Mouse (Mus musculus) ZHBTc4 (cell line): ENCODE data around the gene Ncapd2.

Source experiments
- DNase-seq: peaks from one replicate; pipeline ENCODE4 v3.0.0-alpha.2; 2011; ENCODE audit warnings: low read depth, low spot score

Gene Ncapd2

DNA sequence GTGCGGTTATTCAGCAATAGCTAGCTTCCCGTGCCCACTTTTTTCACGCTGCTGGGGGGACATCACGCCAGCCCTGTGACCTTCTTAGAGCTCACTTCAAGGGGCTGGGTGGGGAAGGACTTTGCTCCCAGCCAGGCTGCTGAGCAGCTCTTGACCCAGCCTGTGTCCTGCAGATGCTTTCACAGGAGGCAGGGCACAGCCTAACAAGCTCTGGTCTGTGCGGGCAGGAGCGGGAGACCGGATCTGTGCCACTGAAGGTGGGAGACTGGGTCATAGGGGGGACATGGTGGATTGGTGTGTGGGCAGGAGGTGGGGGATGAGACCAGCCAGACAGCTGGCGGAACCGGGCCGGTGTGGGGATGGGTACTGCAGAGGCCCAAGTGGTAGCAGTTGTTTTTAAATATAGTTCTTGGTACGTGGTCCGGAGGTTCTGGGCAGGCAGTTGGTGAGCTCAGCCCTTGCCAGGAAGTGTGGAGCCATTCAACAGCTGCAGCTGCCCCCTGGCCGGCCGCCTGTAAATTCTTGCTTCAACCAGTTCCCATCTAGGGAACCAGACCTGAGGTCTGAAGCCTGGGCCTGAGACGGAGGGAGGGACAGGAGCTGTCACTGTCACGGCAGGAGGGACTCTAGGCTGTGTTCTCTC is 42.5 kb downstream of the Ncapd2 start:
- peak; percentile 51 for DNase-seq

DNA sequence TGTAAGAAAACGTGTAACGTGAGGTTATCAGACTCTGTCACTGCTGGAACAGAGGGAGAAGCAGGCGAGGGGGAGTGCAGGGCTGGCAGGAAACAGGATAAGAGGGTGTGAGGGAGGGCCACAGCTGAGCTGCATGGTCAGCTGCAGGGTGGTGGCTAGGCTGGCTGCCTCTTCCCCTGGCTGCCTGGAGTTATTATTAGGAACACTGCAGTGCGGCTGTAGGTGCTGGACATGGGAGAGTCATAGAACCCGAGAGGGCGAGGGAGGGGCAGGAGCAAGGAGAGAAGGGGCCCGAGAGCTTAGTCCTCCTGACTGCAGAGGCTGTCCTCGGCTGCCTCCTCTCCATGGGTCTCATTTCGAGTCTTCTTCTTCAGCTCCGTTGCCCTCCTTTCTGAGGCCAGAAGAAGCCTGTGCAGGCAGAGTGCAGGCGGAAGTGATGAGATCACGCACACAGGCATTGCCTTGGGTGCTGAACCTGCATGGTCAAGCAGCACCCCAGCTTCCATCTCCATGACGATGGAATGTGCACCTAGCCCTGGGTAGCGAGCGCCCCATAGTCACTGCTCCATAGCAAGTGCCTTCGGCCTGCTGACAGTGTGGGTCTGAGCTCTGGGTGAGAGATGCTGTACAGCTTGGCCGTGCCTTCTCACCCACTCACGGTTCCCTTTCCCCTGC is 43.1 kb downstream of the Ncapd2 start:
- DNase-seq, result no peak

DNA sequence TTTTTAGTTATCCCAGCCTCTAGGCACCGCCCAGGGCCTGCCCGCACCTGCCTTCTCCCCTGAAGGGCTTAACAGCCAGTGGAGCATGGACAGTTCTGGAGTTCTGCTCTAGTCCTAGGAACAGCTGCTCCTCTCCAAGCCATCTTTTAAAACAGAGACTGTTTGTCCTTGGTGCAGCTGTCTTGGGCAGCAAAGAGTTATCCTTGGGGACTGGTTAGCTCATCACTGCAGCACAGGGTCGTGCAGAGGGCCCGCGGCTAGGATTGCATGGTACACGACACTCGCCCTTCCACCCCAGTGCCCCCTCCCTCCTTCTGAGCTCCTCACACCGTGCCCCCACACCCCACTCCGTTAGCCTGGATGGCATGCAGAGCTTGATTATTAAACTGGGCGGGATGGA is 44.2 kb downstream of the Ncapd2 start:
- DNase-seq, result no peak

DNA sequence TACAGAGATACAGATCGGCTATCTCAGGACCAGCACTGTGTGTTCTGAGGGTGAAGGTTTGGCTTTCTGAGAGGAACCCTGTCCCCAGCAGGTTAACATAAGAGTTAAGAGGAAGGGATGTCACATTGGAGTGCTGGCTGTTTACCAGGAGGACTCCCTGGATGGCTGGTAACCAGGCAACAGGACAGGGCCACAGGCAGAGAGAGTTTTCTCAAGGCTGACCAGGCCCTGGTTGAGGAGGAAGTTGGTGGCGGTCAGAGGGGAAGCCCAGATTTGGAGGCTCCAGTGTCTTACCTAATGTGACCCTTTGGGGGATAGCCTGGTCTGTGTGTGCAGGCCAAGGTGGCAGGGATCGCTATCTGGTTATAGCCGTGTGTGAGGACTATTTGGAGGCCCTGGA is 44.7 kb downstream of the Ncapd2 start:
- no peak for DNase-seq

DNA sequence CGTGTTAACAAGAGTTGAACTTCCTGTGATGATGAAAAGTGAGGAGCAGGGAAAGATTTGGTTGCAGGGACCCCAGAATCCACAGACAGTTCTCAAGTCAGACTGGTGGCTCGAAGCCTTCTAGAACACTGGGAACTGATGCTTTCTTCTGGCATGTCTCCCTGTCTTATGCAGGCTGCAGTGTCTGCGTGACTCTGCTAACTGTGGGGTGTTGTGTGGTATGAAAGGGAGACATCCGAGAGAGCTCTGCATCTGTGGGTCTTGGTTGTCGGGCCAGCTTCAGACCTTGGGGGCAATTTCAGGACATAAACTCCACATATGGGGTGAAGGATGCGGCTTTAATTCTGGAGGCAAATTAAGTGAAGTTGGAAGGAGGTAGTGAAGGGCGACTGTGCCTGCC is 45.4 kb downstream of the Ncapd2 start:
- DNase-seq, result no peak

DNA sequence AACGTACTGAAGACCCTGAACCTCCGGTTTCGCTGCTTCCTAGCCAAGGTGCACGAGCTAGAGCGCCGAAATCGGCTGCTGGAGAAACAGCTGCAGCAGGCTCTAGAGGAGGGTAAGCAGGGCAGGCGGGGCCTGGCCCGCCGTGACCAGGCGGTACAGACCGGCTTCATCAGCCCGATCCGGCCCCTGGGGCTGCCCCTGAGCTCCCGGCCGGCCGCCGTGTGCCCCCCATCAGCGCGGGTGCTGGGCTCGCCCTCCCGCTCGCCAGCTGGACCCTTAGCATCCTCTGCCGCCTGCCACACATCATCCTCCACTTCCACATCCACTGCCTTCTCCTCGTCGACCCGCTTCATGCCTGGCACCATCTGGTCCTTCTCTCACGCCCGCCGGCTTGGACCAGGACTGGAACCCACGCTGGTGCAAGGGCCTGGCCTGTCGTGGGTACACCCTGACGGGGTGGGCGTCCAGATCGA is 46.0 kb downstream of the Ncapd2 start:
- no peak for DNase-seq

DNA sequence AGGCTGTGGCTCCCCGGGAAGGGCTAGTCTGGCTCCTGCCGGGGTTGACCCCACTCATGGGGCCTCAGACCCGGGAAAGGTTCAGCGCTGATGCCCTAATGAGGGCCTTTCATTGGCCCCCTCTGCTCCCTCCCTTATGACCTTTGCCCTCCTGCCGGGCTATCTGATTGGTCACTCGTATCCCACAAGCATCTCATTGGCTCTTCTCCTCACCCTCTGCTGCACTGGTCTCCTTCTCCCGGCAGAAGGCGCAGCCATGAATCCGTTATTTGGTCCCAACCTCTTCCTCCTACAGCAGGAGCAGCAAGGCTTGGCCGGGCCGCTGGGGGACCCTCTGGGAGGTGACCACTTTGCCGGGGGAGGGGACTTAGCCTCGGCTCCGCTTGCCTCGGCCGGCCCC is 46.5 kb downstream of the Ncapd2 start, which contains the start of gene Iffo1:
TSS of gene Iffo1 (plus strand) at position 241 of the 400 bp plus-strand sequence.
- peak; percentile 96 for DNase-seq

DNA sequence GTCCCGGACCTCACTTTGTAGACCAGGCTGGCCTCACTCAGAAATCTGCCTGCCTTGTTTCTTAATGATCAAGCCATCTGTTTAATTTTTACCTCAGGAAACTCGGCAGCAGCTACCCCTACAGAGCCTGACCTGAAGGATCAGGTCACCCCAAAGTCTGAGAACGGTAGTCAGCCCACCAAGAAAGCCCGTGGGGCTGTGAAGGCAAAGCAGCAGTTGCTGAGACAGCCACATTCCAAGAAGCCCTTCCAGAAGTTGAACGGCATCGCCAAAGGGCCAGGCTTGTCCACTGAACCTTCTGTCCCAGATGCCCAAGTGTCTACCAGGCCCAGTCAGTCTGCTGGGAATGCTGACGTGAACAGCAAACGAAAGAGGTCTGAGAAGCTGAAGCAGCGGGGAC is 47.6 kb downstream of the Ncapd2 start:
- no peak for DNase-seq

DNA sequence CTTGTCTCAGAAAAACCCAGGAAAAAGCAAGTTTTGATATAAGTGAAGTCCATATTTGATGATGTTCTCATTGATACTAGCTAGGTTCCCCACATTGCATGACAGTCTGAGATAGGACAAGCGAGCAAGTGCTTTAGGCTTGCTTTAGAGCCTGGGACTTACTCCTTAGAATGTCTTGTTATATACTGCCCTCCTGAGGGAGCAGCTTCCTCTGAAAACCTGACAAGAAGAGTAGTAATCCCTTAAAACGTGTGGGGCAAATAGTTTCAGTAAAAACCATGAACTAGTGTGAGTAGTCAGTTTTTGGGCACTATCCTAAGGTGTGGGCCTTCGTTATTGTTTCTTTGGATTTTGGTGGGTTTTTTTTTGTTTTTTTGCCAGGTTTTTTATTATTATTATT is 48.4 kb downstream of the Ncapd2 start:
- no peak for DNase-seq

DNA sequence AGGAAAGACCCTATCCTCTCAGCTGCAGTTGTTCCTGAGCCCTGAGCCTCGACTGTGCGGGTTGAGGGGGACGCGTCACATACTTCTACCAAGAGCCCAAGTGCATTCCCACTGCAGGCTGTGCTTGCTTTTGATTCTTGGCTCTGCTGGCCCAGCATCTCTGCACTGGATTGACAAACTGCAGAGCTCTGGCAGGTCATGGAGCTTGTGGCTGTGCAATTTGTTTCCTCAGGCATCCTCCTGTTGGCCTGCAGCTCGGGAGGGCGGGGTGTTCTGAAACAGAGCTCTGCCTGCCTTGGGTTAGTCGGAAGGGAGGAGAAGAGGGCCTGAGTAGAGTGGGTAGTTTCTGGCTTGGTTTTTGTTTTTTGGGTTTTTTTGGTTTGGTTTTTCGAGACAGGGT is 49.1 kb downstream of the Ncapd2 start:
- DNase-seq, result no peak

DNA sequence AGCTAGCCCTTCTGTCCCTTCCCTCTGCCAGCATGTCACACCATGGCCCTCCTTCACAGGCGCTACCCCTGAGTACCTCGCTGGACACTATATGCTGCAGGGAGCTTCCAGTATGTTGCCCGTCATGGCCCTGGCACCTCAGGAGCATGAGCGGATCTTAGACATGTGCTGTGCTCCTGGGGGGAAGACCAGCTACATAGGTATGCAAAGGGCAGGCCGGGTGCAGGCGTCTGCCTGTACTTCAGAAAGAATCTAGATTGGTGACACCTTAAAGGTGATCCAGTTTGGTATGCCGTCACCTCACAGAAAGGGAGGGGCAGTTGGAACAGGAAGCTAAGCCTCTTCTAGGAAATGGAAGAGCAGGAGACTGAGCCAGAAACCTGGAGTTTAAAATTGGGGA is 51.8 kb downstream of the Ncapd2 start:
- DNase-seq, result no peak

DNA sequence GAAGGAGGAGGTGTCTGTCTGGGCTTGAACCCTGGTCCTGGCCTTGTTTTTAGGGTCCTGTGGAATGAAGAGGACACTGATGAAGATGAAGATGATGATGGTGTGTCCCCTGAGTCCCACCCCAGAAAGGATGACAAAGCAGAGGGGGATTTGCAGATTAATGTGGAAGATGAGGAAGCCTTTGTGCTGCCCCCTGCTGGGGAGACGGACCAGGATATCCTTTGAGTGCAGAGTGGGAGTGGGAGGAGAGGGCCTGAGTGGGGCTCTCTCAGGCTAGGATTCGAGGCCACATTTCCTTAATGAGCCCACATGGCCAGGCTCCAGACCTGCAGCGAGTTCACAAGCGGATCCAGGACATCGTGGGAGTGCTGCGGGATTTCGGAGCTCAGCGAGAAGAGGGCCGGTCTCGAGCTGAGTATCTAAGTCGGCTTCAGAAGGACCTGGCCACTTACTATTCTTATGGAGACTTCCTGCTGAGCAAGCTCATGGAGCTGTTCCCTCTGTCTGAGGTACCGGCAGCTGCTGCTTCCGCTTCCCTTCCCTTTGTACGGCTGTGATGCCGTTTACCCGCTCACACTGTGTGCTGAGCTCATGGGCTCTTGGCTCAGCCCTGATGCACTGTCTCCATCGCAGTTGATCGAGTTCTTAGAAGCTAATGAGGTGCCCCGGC is 54.4 kb downstream of the Ncapd2 start:
- peak; percentile 78 for DNase-seq

DNA sequence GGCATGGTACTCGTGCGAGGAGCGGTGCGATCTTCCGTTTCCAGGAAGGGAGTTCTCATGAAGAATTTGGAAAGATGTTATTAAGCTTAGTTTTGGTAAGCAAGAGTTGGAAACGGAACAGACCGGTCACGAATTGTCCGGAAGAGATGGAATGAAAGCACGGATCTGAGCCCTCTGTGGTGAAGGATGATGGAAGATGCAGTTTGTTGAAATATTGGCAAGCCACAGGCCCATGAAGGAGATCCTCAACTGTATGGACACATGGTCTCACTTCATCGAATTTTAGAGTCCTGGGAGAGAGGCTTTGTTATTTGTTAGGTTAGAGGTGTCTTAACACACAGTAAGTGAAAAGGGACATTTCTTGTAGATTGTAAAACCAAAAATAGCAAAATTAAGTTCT is 59.0 kb downstream of the Ncapd2 start:
- DNase-seq, result no peak

DNA sequence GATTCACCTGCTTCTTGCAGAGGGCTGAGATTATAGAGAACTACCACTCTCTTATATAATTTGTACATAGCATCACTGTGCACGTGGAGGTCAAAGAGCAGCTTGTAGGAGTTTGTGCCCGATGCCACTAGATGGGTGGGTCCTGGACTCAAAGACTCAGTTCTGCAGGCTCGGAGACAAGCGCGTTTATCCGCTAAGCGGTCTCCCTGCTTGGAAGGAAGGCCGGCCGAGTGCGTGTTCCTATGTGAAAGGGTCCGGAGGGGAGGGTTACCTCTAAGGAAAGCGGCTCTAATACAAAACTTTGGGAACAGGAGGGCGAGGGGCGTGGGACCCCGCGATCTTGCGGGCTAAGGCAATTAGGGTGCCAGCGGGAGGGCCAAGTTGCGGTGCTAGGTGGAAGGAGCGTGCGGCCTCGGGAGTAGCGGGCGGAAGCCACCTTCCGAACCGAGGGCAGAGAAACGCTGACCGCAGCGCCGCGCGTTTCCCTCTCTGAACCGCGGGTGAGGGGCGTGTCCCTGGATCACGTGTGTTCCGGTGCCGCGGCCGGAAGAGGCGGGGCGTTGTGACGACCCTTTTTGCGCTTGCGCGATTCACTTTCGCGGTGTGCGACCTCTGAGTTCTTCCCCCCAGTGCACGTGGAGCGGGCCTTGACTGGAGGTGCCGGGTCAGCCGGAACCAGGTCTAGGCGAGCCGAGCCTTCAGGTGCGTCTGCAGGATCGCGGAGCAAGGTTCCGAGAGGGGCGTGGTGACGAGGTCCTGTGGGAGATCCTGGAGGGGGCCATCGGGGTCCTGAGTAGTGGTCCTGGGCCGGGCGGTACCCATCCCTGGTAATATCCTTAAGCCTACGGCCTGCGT is 60.0 kb downstream of the Ncapd2 start, which contains the start of gene Nop2:
TSS of gene Nop2 (plus strand) at position 608 of the 855 bp plus-strand sequence.
- DNase-seq, result peak; percentile 98

DNA sequence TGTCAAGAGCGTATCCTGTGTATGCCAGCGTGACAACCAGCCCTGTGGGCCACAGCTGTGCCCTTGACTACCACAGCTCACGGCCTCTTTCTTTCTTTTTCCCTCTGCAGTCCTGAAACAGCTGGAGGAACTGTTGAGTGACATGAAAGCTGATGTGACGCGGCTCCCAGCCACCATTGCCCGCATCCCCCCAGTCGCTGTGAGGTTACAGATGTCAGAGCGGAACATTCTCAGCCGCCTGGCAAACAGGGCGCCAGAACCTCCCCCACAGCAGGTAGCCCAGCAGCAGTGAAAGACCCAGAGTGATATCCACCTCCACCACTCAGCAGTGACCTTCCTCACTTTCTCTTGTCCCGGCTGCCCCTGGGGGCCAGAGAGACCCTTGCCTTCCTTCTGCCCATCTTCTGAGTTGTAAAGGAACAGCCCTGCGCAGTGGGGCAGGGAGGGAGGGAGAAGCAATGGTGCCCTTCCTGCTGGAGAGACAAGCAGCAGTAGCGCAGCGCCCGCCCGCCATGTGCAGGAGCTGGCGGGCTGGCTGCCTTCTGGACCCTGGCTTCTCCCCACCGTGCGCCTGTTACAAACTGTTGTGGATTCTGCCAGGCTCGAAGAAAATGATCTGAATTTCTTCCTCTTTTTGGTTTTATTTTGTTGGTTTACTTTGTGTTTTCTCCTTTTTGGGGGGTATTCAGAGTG is 61.6 kb downstream of the Ncapd2 start:
- peak; percentile 65 for DNase-seq

DNA sequence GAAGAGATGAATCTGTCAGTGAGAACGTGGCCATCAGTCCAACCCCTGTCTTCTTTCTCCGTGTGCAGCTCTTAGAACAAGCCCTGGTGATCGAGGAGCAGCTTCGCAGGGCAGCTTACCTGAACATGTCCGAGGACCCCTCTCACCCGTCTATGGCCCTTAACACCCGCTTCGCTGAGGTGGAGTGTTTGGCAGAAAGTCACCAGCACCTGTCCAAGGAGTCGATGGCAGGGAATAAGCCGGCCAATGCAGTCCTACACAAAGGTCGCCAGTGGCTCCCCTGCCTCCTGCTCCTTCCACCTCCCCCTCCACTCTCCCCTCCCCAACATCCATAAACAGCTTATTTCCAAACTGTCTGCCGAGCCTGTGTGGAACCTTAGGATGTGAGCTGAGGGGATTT is 62.8 kb downstream of the Ncapd2 start:
- no peak for DNase-seq

DNA sequence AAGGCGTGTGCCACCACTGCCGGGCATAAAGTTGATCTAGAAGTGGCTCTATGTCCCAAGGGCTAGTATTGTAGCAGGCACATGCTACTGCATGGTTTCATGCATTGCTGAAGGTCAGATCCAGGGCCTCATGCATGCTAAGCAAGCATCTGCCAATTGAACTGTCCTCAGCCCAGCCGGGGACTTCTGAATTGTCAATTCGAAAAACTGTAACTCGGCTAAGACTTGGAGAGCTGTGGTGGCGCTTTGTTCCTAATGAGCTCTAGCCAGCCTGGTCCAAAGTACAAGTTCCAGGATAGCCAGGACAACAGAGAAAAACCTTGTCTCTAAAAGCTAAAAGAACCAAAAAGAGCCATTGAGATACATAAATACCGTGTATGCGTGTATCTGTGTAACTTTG is 72.1 kb downstream of the Ncapd2 start:
- DNase-seq, result no peak
